Mouse (Mus musculus) CH12.LX (cell line): ENCODE data around the gene Grtp1. TPM values are rescaled to one million over a fixed set of nuclear protein-coding genes. Genes with fewer than 3 reads are reported as not detected.
A peak's percentile ranks its signal among the peaks of the same experiment; 100 is the strongest.

Experiments used
- DNase-seq: peaks from one replicate; pipeline ENCODE4 v3.0.0-alpha.2; 2013; ENCODE audit errors: extremely low read depth
- H3K27ac ChIP-seq: 2 replicates; pipeline ENCODE4 v1.5.1; 2012; ENCODE audit warnings: low read depth, mild to moderate bottlenecking, control low read depth, moderate library complexity; ENCODE audit not compliant: insufficient read depth
- H3K27me3 ChIP-seq: replicated peaks from 2 replicates; pipeline ENCODE3; 2012; ENCODE audit warnings: inconsistent platforms
- H3K36me3 ChIP-seq, 2 experiments: replicated peaks in 1 of 2; 2 replicates each; pipeline versions ENCODE3 to v1.6.1; 2012; ENCODE audit warnings: inconsistent platforms in 1 of 2, low read length in 1 of 2, mild to moderate bottlenecking in 1 of 2, mixed read lengths in 1 of 2, moderate library complexity in 1 of 2; ENCODE audit not compliant: control insufficient read depth in 1 of 2, insufficient read depth in 1 of 2
- H3K4me1 ChIP-seq, 2 experiments: 2 replicates each; pipeline ENCODE4 v1.6.1; 2012; ENCODE audit warnings: inconsistent platforms in 1 of 2, moderate library complexity in 1 of 2; ENCODE audit not compliant: insufficient read depth in 2 of 2, control insufficient read depth in 1 of 2
- H3K4me2 ChIP-seq: 2 replicates; pipeline ENCODE4 v1.6.1; 2012; ENCODE audit warnings: low read depth, mild to moderate bottlenecking, control low read depth; ENCODE audit not compliant: poor library complexity, insufficient read depth, severe bottlenecking
- H3K4me3 ChIP-seq, 3 experiments: fragments of 150-350 bp in 1 of 3; sonication (generic) in 1 of 3; replicated peaks in 1 of 3; 2 replicates each; pipeline versions ENCODE3 to v1.5.1; 2011 to 2012; ENCODE audit warnings: low read depth in 2 of 3, low read length in 2 of 3, mild to moderate bottlenecking in 2 of 3, moderate library complexity in 2 of 3, control low read depth in 1 of 3, improper control_type of control experiment in 1 of 3, inconsistent platforms in 1 of 3, mixed read lengths in 1 of 3; ENCODE audit not compliant: poor library complexity in 1 of 3
- H3K79me2 ChIP-seq: replicated peaks from 2 replicates; pipeline ENCODE4 v1.6.1; 2012; ENCODE audit warnings: mild to moderate bottlenecking, moderate library complexity; ENCODE audit not compliant: control insufficient read depth, poor library complexity, insufficient read depth, severe bottlenecking; ENCODE audit errors: extremely low read depth
- H3K9ac ChIP-seq: 2 replicates; pipeline ENCODE4 v1.6.1; 2012; ENCODE audit warnings: low read depth, mild to moderate bottlenecking, control low read depth, moderate library complexity; ENCODE audit not compliant: insufficient read depth
- H3K9me3 ChIP-seq: replicated peaks from 2 replicates; pipeline ENCODE3; 2012; ENCODE audit warnings: low read length, inconsistent platforms, mixed read lengths
- BHLHE40 ChIP-seq: IDR thresholded peaks from 2 replicates; pipeline ENCODE4 v1.6.1; 2011; ENCODE audit warnings: mild to moderate bottlenecking, low read depth, low read length, improper control_type of control experiment
- CHD1 ChIP-seq: IDR thresholded peaks from 2 replicates; pipeline ENCODE4 v1.6.1; 2012; ENCODE audit warnings: low read depth, low read length, improper control_type of control experiment, inconsistent platforms
- CHD2 ChIP-seq: IDR thresholded peaks from 2 replicates; pipeline ENCODE4 v1.6.1; 2011; ENCODE audit warnings: low read length, improper control_type of control experiment
- EP300 ChIP-seq: IDR thresholded peaks from 2 replicates; pipeline ENCODE4 v1.6.1; 2011; ENCODE audit warnings: low read length, improper control_type of control experiment
- ETS1 ChIP-seq: conservative IDR thresholded peaks from 2 replicates; pipeline ENCODE4 v1.6.1; 2012; ENCODE audit warnings: low read depth, mild to moderate bottlenecking, inconsistent platforms, low read length, improper control_type of control experiment, moderate library complexity
- GABPA ChIP-seq: IDR thresholded peaks from 2 replicates; pipeline ENCODE4 v1.6.1; 2012; ENCODE audit warnings: low read depth, low read length, improper control_type of control experiment, inconsistent platforms; ENCODE audit not compliant: insufficient replicate concordance
- HCFC1 ChIP-seq: IDR thresholded peaks from 2 replicates; pipeline ENCODE4 v1.6.1; 2012; ENCODE audit warnings: low read depth, mild to moderate bottlenecking, inconsistent platforms, low read length, improper control_type of control experiment
- IRF4 ChIP-seq: IDR thresholded peaks from 2 replicates; pipeline ENCODE4 v1.6.1; 2014; ENCODE audit warnings: low read depth, mild to moderate bottlenecking, inconsistent platforms, low read length, improper control_type of control experiment
- JUN ChIP-seq: IDR thresholded peaks from 2 replicates; pipeline ENCODE4 v1.6.1; 2011; ENCODE audit warnings: low read depth, mild to moderate bottlenecking, low read length, improper control_type of control experiment, moderate library complexity; ENCODE audit not compliant: insufficient read depth
- MAZ ChIP-seq: IDR thresholded peaks from 2 replicates; pipeline ENCODE4 v1.6.1; 2012; ENCODE audit warnings: low read depth, mild to moderate bottlenecking, inconsistent platforms, low read length, improper control_type of control experiment, moderate library complexity
- MEF2A ChIP-seq: IDR thresholded peaks from 2 replicates; pipeline ENCODE4 v1.6.1; 2014; ENCODE audit warnings: low read depth, mild to moderate bottlenecking, inconsistent platforms, low read length, improper control_type of control experiment, borderline replicate concordance
- MYC ChIP-seq: IDR thresholded peaks from 2 replicates; pipeline ENCODE4 v1.6.1; 2011; ENCODE audit warnings: low read depth, mild to moderate bottlenecking, improper control_type of control experiment, low read length
- RAD21 ChIP-seq: IDR thresholded peaks from 2 replicates; pipeline ENCODE4 v1.6.1; 2011; ENCODE audit warnings: low read depth, mild to moderate bottlenecking, low read length, improper control_type of control experiment, moderate library complexity
- RCOR1 ChIP-seq: conservative IDR thresholded peaks from 2 replicates; pipeline ENCODE4 v1.6.1; 2012; ENCODE audit warnings: low read depth, mild to moderate bottlenecking, inconsistent platforms, low read length, improper control_type of control experiment
- SIN3A ChIP-seq: IDR thresholded peaks from 2 replicates; pipeline ENCODE4 v1.6.1; 2012; ENCODE audit warnings: low read length, improper control_type of control experiment, inconsistent platforms
- UBTF ChIP-seq: IDR thresholded peaks from 2 replicates; pipeline ENCODE4 v1.6.1; 2012; ENCODE audit warnings: low read depth, mild to moderate bottlenecking, inconsistent platforms, low read length, improper control_type of control experiment, moderate library complexity
- dilution Hi-C: fragments of 300-500 bp; cut with MboI; formaldehyde crosslinking; loops from 2 replicates; pipeline ENCODE4 v1.14.3; 2020; ENCODE audit warnings: low sequenced_read_pairs; ENCODE audit not compliant: extremely low pct_unique_long_range_greater_than_20kb, extremely low pct_ligation_motif_present
- in situ Hi-C: fragments of 300-500 bp; cut with MboI; formaldehyde crosslinking; loops from 3 replicates; pipeline ENCODE4 v1.14.3; 2019; ENCODE audit warnings: low sequenced_read_pairs, low pct_ligation_motif_present, low pct_unique_long_range_greater_than_20kb, mixed read lengths
- polyA plus RNA-seq: library from polyadenylated mRNA; unstranded; fragments of >175 nt; gene quantifications from 2 replicates; pipeline ENCODE4 v1.2.1, GENCODE M21; 2012; ENCODE audit warnings: low read depth; ENCODE audit not compliant: insufficient read length
- total RNA-seq, 2 experiments: library from RNA; depleted of rRNA; stranded (reverse); fragments of 300-350 nt in 1 of 2; fragments of >200 nt in 1 of 2; gene quantifications; 2 replicates each; pipeline ENCODE4 v1.2.3; 2012 to 2014

Grtp1 gene
- total and polyA plus RNA-seq, 3 experiments: 0.04 to 0.13 TPM; not detected in 1

DNA sequence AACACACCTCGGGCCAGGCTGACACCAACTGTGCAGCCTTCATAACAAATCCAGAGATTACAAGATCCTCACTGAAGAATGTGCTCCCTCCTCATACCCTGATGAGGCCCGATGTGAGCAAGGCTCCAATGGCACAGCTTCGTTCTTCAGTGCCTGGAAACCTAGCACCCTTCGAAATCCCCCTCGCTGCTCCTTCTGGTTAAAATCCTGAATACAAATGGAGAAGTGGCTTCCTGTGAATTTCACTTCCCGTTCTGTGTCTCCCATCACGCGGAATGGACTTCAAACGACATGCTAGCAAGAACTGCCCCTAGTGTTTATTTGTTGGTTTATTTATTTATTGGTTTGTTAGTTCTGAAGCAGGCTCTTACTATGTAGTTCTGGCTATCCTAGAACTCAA is 45.1 kb downstream of the Grtp1 start:
- Histone ChIP-seq H3K79me2 (peaks cover 4% of the 10 kb centered on the region; the same call in 1 of the 2 replicates), H3K4me1 (peaks cover 6 to 30% of the 10 kb centered on the region in 2 experiments; a peak in 3 of 4 replicates), H3K36me3 (peaks cover 0 to 3% of the 10 kb centered on the region in 2 experiments), H3K27ac (no peak overlapping the region), H3K4me2 (peak overlapping the region; percentile 32; the same call in 1 of the 2 replicates), H3K27me3 (peaks cover 20% of the 10 kb centered on the region), H3K4me3 (no peak overlapping the region), H3K9ac (peak overlapping the region; percentile 6; the same call in 1 of the 2 replicates), H3K9me3 (no peaks in the 10 kb centered on the region)
- dilution Hi-C loops: no loop called here
- peak; percentile 62 for DNase-seq
- in situ Hi-C loops: no loop called here
- TF ChIP-seq EP300: peak; percentile 68
- 0 out of 2 replicates have a peak, but pooled peaks have one; percentile 53 for TF ChIP-seq RCOR1
- no peak for TF ChIP-seq MYC
- TF ChIP-seq IRF4: peak; percentile 53; the same call in 1 of the 2 replicates
- peak; percentile 29; the same call in 1 of the 2 replicates for TF ChIP-seq CHD2
- TF ChIP-seq MAZ: no peak
- peak; percentile 61 for TF ChIP-seq BHLHE40
- TF ChIP-seq ETS1: 0 out of 2 replicates have a peak, but pooled peaks have one; percentile 9

DNA sequence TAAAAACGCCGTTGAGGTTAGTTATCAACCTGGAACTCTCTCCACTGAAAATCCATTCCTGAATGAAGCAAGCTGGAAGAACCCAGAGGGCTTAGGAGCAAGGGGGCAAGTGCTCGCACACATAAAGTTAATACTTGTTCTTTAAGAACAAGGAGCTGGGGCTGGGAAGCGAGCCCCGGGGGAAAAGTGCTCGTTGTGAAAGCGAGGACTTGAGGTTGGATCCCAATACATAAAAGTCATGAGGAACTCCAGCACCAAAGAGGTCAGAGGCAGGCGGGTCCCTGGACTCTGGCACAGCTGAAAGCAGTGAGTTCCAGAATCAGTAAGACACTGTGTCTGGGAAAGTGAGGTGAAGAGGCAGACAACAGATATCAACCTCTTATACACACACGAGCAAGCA is 46.3 kb downstream of the Grtp1 start:
- Histone ChIP-seq H3K9me3 (no peaks in the 10 kb centered on the region), H3K27me3 (peaks cover 16% of the 10 kb centered on the region), H3K9ac (no peak overlapping the region), H3K79me2 (no peaks in the 10 kb centered on the region), H3K4me1 (peaks cover 6 to 24% of the 10 kb centered on the region in 2 experiments; a peak in 3 of 4 replicates), H3K4me3 (no peak overlapping the region), H3K4me2 (no peak overlapping the region), H3K36me3 (peaks cover 0 to 3% of the 10 kb centered on the region in 2 experiments), H3K27ac (no peak overlapping the region)
- in situ Hi-C loops (no loop called here), dilution Hi-C loops (no loop called here)
- TF ChIP-seq IRF4 (no peak), HCFC1 (no peak), SIN3A (no peak), CHD1 (no peak), MEF2A (no peak), EP300 (no peak), BHLHE40 (no peak), RAD21 (no peak), GABPA (no peak), ETS1 (no peak), UBTF (no peak), JUN (no peak)
- no peak for DNase-seq
